ENCODE assay signal across 8 mouse cellular contexts in genomic region chr2:104849276-104849990, GRCm38 (mm10). TPM values are rescaled to one million over a fixed set of nuclear protein-coding genes. Genes with fewer than 3 reads are reported as not detected.
DNase-seq lines count a peak whose midpoint lies in the region; ATAC-seq lines count a peak whose summit lies in the region.

Prrg4 (minus strand) TSS chr2:104849876.

- H3K27ac ChIP-seq in embryonic facial prominence, embryonic 11.5 days (replicated peaks; ENCODE audit: low read depth, low read length), result no peak within 1 kb of the TSS
- H3K27ac ChIP-seq in liver, embryonic 12.5 days, result no peak within 1 kb of the TSS

- H3K36me3 ChIP-seq in erythroblast, embryonic 14.5 days (ENCODE audit: control insufficient read depth), result no peaks in the 10 kb centered on the region
- no peaks in the 10 kb centered on the region for H3K36me3 ChIP-seq in embryonic facial prominence, embryonic 11.5 days (replicated peaks; ENCODE audit: control insufficient read depth, insufficient read depth, low read depth, low read length)
- H3K36me3 ChIP-seq in liver, embryonic 12.5 days, result no peaks in the 10 kb centered on the region

- peaks cover 6% of the 10 kb centered on the region for H3K4me1 ChIP-seq in erythroblast, embryonic 14.5 days (ENCODE audit: control insufficient read depth)
- H3K4me1 ChIP-seq in embryonic facial prominence, embryonic 11.5 days (ENCODE audit: control insufficient read depth, insufficient read depth, low read length), result no peaks in the 10 kb centered on the region; the same call in 1 of the 2 replicates
- peaks cover 11% of the 10 kb centered on the region for H3K4me1 ChIP-seq in liver, embryonic 12.5 days

- H3K27me3 ChIP-seq in erythroblast, embryonic 14.5 days (ENCODE audit: control insufficient read depth), result peaks cover 51% of the 10 kb centered on the region
- H3K27me3 ChIP-seq in embryonic facial prominence, embryonic 11.5 days (ENCODE audit: control insufficient read depth, insufficient read depth, low read length), result no peaks in the 10 kb centered on the region
- peaks cover 46% of the 10 kb centered on the region for H3K27me3 ChIP-seq in liver, embryonic 12.5 days (replicated peaks)

- under 1% methylated on average over 59 of the region's 62 CpGs for WGBS in embryonic facial prominence, embryonic 11.5 days
- WGBS in liver, embryonic 12.5 days (ENCODE audit: insufficient replicate concordance), result 1% methylated on average over 62 of the region's 62 CpGs

- DNase-seq in embryonic facial prominence, embryonic 11.5 days (ENCODE audit: low spot score), result peak; percentile 66
- peak; percentile 40 to 41 for DNase-seq in heart, adult 9 months (ENCODE audit: low spot score in 2 of 2)
- peak; percentile 81 to 84 for DNase-seq in kidney, adult 8-10 months
- peak; percentile 53 for DNase-seq in naive thymus-derived CD4-positive, alpha-beta T cell, adult 2 months (ENCODE audit: low read depth)
- peak; percentile 44 to 45 for DNase-seq in spleen, postnatal 36 days (ENCODE audit: low spot score in 2 of 2)

- H3K9ac ChIP-seq in embryonic facial prominence, embryonic 11.5 days (replicated peaks; ENCODE audit: low read length), result peak within 1 kb of the TSS; percentile 30; the same call in 1 of the 2 replicates
- peak within 1 kb of the TSS; percentile 23; the same call in 1 of the 2 replicates for H3K9ac ChIP-seq in liver, embryonic 12.5 days

- peak within 1 kb of the TSS; percentile 46 for H3K4me3 ChIP-seq in erythroblast, embryonic 14.5 days (replicated peaks)
- H3K4me3 ChIP-seq in embryonic facial prominence, embryonic 11.5 days (ENCODE audit: low read depth, low read length), result peak within 1 kb of the TSS; percentile 49
- peak within 1 kb of the TSS; percentile 57 for H3K4me3 ChIP-seq in liver, embryonic 12.5 days

- no peaks in the 10 kb centered on the region; the same call in 1 of the 2 replicates for H3K9me3 ChIP-seq in erythroblast, embryonic 14.5 days (ENCODE audit: control insufficient read depth, low read length)
- H3K9me3 ChIP-seq in embryonic facial prominence, embryonic 11.5 days (replicated peaks; ENCODE audit: control insufficient read depth, low read length), result no peaks in the 10 kb centered on the region
- no peaks in the 10 kb centered on the region for H3K9me3 ChIP-seq in liver, embryonic 12.5 days (replicated peaks)

- no peak for ATAC-seq in erythroblast, adult 5-6 weeks (replicated peaks; ENCODE audit: low FRiP score, poor library complexity, severe bottlenecking)
- ATAC-seq in embryonic facial prominence, embryonic 11.5 days (replicated peaks; ENCODE audit: insufficient number of reproducible peaks, low FRiP score, low TSS enrichment, low read depth), result peak; percentile 70
- ATAC-seq in liver, embryonic 12.5 days, result peak; percentile 75

- peak within 1 kb of the TSS; percentile 95 for H3K4me2 ChIP-seq in embryonic facial prominence, embryonic 11.5 days (ENCODE audit: low read depth, low read length)
- peak within 1 kb of the TSS; percentile 80 for H3K4me2 ChIP-seq in liver, embryonic 12.5 days

RNA-seq across cellular contexts. Expression of gene Prrg4, which starts in this region (rescaled TPM):
- polyA plus RNA-seq in erythroblast, embryonic 14.5 days (2012), result not detected in 2 replicates
- 0.84 TPM in 1 of 2 replicates, not detected in the other for total RNA-seq in erythroblast, adult 5-6 weeks (2015; ENCODE audit: low replicate concordance)
- total RNA-seq in erythroblast, adult 5-6 weeks (2017; ENCODE audit: low replicate concordance), result not detected in 2 replicates
- 1.5 TPM in 2 replicates for polyA plus RNA-seq in embryonic facial prominence, embryonic 11.5 days (2014; fragmentation: Nextera tagmentation; extraction: Ambion mirVana)
- 0.16 and 0.23 TPM in 2 replicates for polyA plus RNA-seq in liver, embryonic 12.5 days (2016; fragmentation: Nextera tagmentation; extraction: Ambion mirVana)

Comparison
In these comparisons a context has a peak if more than half of its experiments do, and no peak if none do; other contexts are left out.
1. Peak in ATAC-seq, H3K4me3 ChIP-seq, H3K9ac ChIP-seq and H3K4me2 ChIP-seq in liver, embryonic 12.5 days; RNA of the gene not detected or under 1 TPM.